Mouse (Mus musculus) right cerebral cortex, postnatal 25 days (tissue): Measurements from ENCODE around the gene Soga3.

ENCODE experiments used
- DNase-seq: peaks from one replicate; pipeline ENCODE4 v3.0.0; 2022

The Soga3 gene

DNA sequence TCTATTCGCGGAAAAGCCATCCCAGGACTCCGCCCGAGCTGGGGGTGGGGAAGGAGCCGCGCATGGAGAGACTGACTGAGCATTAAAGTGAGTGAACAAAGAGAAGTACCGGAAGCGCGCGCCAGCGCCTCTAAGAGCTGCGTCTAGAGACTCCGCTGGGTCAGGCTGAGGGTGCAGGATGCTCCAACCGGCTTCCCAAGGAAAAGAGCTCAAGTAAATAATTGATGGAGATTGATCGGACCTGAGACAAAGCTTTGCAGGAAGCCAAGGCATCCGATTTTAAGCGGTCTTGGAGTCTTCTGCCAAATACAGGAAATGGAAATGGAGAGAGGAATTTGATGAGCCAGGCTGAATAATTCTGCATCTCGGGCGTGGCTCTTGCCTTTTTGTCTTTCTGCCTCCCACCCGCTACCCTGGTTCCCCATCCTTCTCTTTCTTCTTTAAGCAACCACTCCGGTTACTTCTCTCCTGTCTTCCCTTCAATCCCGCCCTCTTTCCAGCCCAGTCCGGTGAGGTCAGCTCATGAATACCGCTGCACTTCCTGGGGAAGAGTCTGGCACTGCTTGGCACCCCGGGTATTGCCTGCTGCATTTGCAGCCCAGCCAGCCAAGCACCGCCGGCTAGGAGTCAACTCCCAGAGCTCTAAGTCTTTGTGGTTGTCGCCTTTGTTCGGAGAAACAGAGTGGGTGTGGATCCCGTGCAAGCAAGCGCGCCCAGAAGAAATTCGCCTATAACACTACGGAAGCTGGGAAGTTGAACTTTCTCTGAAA is at the start of gene Soga3:
Soga3 (plus strand) TSS at position 274 of the 770 bp plus-strand sequence.
- peak; percentile 63 for DNase-seq

DNA sequence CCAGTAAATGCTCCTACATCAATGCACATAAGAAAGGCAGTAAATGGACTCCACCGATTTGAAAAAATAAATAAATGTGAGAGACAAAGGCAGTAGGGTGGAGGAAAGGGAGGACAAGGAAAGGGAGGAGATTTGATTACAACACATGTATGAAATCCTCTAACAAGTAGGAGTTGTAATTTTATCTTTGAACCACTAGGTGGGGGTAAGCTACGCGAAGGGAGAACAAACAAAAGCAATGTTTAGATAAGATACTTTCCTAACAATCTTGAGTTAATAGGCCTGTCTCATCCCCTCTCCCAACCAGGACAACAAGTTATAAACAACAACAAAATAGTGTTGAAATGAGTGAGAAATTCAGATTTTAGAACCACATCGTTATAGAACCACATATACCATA is 36.7 kb upstream of the Soga3 start:
- DNase-seq = no peak

DNA sequence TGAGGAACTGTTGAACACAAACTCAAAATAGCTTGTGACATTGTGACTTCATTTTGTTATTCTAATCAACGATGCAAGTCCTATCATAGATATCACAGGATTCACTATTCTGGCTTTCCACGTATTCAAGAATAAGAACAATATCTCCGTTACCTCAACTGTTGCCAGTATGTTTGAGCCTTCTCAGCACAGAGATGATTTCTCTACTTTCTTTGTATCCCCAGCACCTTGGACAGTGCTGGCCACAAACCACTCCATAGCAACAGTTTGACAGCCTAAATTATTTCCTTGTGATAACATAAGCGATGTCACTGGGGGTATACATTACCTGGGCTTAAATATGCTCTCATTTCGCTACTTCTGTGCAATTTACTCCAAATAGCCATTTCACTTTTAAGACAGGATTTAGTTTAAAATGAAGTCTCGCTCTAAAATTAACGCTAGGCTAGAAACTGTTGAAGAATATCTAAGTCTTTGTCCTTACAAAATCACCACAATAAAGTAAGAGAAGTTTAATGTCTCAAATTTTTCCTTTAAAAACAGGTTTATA is 1.0 kb upstream of the Soga3 start:
- no peak for DNase-seq

DNA sequence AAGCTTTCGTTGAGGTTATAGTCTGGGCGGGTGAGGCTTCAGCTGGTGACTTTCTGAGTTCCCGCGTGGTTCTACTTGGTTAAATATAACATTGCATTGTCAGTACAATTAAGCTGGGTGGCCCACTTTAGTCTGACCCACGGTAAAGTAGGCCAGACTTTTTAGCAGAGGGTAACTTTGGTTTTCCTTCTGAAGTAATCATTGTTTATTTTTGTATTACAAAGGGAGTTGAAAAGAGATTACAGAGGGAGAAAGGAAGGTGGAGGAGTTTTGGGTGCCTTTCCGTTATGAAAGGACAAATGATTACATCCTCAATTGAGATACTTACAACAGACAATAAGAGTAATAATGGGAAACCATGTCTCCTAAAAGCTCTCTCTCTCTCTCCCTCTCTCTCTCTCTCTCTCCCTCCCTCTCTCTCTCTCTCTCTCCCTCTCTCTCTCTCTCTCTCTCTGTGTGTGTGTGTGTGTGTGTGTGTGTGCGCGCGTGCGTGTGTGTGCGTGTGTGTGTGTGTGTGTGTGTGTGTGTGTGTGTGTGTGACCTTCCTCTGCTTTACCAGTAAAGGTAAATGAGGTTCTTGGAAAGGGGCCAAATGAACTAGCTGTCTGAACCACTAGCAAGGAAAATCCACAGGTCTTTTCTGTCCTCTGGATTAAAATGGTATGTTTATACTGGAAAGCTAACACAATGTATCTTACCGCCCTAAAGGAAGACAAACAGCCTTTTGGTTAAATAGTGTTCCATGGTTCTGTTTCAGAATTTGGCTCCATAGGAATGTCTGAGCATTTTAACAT is 1.2 kb downstream of the Soga3 start:
- no peak for DNase-seq

DNA sequence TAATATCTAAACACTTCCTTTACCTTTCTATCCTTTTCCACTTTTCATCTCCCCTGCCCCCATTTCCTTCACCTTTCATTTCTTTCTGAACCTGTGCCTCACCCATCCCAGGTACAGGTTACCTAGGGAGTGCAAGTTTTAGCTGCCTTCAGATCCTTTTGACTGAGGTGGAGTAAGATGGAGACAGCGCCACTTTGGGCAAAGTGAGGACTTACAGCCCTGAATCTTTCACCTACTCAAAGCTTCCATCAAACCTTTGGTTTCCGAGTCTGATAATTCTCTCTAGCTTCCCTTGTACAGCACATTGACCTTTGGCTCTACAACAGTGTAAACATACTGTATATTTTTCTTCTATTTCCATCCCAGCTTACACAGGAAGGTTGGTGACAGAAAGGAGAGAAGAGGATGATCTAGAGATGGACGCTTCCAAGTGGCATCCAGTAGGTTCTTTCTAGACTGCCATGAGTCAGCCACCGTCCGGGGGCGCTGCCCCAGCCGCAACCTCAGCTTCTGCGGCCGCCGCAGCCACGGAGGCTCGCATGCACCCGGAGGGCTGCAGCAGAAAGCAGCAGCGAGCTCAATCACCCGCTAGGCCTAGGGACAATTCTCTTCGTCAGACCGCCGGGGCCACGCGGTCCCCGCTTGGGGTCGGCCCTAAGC is 2.7 kb downstream of the Soga3 start:
- peak; percentile 15 for DNase-seq

DNA sequence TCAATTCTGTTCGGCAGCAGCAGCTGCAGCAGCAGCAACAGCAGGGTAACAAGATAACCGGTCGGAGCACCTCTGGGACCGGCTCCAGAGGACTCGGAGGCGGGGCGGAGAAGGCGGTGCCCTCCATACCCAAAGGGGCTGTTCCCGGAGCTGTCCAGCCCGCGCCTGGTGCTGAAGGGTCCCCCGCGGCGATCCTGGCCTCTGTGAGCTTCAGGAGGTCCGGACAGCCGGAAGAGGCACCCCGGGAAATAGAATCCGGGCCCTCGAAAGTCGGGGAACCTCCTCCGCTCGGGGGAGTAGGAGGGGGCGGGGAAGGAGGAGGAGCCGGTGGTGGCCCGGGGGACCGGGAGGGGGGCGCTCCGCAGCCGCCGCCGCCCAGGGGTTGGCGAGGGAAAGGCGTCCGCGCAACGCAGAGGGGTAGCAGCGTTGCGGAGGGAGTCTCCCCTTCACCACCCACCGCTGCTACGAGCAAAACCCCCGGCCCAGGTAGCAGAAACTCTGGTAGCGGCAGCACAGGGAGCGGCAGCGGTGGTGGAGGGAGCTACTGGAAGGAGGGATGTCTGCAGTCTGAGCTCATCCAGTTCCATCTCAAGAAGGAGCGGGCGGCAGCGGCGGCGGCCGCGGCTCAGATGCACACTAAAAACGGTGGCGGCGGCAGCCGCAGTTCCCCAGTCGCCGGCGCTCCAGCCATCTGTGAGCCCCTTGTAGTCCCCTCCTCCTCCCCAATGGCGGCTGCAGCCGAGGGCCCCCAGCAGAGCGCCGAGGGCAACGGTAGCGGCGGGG is 3.4 kb downstream of the Soga3 start:
- DNase-seq = peak; percentile 86

DNA sequence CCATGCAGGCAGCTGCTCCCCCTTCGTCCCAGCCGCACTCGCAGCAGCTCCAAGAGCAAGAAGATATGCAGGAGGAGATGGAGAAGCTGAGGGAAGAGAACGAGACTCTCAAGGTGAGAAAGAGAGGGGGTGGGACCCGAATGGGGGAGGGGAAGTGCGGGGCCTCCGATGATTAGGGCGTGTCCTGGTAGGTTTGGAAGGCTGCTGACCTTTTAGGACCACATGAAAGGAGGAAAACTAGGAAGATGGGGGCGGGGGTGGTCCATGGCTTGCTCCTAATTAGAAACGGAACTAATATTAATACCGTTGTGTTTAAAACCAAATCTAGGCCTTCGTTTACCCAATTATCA is 4.0 kb downstream of the Soga3 start:
- DNase-seq = no peak

DNA sequence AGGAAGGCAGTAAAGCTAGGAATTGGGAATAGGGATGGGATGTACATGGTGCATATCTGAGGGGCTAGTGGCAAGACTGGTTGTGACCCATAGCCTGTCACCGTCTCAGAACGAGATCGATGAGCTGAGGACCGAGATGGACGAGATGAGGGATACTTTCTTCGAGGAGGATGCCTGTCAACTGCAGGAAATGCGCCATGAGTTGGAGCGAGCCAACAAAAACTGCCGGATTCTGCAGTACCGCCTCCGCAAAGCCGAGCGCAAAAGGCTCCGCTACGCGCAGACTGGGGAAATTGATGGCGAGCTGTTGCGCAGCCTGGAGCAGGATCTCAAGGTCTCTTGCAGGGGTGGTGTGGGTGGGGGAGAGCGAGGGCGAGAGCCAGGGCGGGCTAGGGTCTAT is 4.4 kb downstream of the Soga3 start:
- peak; percentile 84 for DNase-seq

DNA sequence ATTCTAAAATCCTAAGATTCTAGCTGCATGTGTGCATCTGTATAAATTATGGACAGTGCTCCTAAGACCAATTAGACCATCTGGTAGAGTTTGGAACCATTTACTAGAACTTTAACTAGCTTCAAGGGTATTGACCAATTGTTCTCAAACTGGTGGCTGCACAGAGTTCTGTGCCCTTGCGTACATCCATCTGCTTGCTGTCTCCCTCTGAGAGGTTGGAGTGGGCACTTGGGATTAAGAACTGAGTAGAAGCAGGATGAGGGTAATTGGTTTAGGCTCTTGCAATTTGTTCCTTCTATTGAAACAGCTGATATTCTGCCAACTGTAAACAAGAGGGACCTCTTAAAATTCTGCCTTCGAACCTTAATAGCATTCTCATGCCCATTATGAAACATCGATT is 11.7 kb downstream of the Soga3 start:
- DNase-seq = no peak

DNA sequence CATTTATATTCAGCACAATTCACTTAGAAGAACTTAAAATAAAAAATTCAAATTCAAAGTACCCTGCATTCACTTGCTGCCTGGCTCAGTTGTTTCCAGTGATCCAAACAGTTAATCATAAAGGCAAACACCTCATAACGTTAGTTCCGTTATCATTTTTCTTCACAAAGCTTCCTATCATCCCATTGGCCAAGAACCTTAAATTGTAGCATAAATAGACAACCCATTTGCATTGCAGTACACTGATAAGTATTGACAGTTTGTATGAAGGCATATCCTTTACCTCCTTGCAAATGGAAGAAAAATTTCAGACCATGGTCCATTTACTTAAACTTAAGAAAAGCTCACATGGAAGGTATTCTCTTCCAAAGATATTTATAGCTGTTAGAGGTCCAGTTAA is 18.0 kb downstream of the Soga3 start:
- DNase-seq = no peak

DNA sequence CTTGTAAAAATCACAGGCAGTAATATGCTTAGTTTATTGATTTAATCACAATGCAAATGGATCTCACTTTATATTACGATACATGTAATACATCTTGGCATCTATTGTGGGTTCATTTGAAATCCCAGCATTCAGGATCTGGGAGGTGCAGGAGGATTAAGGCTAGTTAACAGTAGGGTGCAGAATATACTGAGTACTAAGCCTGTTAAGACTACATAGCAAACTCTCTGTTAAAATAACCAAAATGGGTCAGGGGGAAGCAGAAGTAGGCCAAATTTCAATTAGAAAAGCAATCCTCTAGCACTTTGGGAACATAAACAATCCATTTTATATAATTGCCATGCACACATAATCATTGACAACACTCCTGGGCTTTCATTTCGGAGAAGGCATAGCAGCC is 30.1 kb downstream of the Soga3 start:
- no peak for DNase-seq

DNA sequence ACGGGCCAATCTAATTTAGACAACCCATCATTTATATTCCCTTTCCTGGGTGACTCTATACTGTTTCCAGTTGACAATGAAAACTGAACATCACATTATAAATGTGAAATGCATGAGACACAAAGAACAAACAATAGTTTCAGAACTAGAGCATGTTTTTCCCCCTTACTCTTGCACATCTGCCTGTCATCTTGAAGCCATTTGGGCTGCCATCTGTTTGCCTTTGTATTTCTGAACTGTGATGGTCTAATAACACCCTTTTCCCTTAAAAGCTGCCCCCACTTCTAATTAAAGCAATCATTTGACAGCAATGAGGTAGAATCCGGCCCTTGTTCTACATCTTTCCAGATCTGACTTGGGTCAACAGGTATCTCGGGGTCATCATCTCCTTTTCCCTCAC is 32.0 kb downstream of the Soga3 start:
- no peak for DNase-seq

DNA sequence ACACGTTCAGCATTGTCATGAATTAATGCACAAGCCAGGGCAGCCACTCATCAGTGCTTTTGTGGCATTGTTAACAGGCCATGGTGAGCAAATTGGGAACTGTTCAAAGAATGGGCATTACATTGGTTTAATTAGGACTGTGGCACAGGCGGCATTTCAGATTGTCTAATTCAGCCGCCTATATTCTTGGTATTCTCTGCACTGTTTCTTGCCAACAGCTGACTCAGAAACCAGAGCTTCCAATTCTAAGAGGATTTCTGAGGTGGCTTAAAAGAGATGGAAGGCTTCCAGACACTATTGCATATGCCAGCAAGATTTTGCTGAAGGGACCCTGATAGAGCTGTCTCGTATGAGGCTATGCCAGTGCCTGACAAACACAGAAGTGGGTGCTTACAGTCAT is 33.2 kb downstream of the Soga3 start:
- DNase-seq = peak; percentile 17

DNA sequence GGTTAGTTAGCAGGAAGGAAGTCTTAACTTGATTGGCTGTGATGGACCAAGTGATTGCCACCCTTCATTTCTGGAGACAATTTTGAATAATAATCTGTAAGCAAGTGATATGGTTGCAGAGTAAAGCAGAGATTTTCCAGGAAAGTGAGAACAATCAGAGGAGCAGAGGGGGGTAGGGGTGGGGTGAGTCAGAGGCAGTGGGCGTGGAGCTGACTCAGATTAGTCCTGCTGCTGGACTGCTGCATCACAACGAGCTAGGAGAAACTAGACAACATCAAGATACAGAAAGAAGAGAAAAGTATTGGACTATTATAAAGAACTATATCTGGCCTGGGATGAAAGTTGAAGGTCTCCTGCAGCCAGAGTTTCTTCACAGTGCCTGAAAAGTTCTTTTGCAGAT is 34.4 kb downstream of the Soga3 start:
- DNase-seq = peak; percentile 65

DNA sequence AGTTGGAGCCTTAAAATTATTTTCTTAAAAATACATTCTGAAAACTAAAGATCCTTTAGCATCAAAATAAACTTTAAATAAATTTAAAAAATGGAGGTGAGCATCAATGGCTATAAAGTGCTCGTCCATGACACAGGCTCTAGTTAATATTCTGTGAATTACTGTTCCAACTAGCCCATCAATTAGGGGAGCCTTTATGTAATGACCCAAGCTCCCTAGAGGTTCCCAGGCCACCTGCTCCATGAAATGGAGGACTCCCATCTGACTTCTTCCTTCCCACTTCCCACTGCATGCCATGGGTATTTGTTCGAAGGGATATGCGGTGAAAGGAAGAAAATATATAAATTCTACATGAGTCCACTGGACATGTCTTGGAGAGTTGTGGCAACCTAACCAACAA is 36.6 kb downstream of the Soga3 start:
- no peak for DNase-seq

DNA sequence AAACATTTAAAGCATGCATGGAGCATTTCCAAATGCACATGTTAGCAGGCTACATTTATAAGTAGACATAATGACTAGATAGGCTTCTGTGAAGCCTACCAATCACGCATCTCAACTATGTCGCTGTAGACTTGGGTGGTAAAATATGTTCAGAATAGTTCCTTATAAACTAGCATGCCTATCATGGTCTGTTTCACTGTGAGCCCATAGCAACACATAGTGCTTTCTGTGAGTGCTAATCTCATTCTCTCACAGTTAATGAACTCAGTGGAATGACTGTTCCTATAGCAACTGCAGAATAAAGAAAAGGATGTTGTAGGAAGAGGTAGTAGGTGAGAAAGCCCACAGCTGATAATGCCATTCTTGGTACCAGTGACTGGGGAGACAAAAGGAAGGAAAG is 37.4 kb downstream of the Soga3 start:
- DNase-seq = no peak

DNA sequence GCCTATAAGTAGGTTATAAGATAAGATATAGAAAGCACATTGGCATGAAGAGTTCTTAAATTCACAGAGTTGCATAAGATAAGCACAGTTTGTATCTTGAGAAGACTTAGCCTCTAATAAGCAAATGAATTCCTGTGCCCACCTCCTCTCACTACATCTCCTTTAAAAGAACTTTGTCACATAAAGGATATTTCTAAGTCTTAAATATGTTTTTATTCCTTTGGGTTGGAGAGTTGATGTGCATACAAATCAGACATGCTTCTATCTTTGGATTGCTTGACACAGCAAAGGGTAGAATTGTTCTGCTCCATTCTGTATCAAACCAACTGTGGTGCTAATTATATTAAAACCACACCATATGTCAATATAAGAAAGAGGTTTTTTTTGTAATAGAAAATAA is 50.1 kb downstream of the Soga3 start:
- no peak for DNase-seq

DNA sequence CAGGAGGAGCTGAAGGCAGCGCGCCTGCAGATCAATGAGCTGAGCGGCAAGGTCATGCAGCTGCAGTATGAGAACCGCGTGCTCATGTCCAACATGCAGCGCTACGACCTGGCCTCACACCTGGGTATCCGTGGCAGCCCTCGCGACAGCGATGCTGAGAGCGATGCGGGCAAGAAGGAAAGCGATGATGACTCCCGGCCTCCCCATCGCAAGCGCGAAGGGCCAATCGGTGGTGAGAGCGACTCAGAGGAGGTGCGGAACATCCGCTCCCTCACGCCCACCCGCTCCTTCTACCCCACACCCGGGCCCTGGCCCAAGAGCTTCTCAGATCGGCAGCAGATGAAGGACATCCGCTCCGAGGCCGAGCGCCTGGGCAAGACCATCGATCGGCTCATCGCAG is 53.2 kb downstream of the Soga3 start:
- DNase-seq = no peak

DNA sequence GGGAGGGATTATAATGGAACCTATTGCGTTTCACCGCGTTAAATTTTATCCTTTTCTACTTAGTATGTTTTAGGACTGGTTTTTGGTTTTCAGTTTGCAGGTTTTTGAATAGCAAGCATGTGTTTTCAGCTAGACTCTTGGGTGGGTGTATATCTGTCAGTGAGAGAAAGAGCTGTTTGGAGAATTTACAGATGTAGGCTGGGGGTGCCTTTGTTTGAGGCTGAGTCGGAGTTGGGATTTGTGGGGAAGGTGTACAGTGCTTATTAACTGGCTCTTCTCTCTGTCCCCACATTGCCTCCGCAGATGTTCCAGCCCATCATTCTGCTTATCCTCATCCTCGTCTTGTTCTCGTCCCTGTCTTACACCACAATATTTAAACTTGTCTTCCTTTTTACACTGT is 55.0 kb downstream of the Soga3 start, which contains the start of gene Gm49353:
Gm49353 (plus strand) TSS at position 313 of the 400 bp plus-strand sequence.
- no peak for DNase-seq

DNA sequence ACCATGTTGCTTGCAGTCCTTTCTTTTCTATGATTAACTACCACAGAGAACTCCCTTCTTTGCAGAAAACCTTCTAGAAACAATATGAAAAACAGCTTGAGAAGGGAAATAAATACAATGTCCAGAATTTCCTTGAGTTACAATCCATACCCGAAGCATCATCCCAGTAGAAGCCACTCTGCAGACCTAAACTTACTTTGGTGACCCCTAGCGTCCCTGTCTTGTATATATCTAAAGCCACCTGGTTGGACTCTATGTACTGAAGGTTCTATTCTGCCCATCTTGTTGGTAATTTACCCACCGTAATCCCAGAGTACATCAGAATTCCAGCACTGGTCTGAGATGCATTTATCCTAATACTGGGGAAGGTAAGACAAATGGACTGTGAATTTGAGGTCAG is 56.2 kb downstream of the Soga3 start:
- no peak for DNase-seq

DNA sequence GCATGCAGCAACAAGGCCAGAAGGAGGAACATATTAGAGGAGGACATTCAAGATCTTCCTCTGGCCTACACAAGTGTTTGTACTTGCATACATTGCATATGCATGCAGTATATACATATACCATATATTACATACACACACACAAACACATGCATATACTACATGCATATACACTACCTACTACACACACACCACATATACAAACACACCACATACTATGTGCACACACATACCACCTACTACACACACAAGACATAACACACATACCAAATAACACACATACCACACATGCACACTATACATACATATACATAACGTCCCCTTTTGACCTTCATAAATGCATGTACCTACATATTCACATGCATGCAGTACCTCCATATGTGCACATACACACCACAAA is 57.0 kb downstream of the Soga3 start:
- no peak for DNase-seq

DNA sequence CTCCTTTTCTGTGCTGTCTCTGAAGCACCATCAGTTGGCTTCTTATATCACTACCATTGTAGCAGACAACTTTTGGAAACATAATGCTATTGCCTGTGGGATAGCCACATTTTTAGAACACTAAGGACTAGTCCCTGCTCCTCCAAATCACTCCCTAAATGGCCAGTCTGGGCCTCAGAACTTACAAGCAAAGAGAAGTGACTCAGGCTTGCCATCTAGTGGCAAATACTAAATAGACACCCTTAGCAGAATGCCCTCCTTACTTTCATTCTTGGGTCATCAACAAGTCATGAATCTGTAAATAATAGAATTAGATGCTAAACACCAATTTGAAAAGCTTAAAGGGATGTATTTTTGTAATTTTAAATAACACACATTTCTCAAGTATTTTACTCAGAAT is 63.1 kb downstream of the Soga3 start:
- DNase-seq = no peak

DNA sequence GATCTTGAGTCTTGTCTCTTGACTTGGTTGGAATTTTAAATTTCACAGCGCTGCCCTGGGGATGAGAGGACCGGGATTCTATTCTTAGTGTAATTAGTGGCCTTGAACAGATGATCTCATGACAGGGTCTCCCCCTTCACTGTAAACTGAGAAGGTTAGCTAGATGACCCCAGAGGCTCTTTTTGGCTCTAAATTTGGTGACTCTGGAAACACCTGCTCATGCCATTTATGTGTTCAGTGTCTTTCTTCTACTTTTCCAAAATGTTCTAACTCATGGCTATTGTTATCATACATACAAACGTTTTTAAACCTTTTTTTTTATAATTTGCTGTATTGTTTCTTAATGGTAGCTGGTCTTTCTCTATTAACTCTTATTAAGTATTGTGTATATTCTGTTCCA is 65.1 kb downstream of the Soga3 start:
- no peak for DNase-seq
